Mouse (Mus musculus) embryonic stem cell, embryonic (primary cell): ENCODE measurements around the gene Mfsd12.

ENCODE experiments used
- CTCF ChIA-PET, 4 experiments: fragments of 300-600 bp in 2 of 4; fragments of 350-600 bp in 2 of 4; sonication (Branson Sonifier 250); formaldehyde crosslinking; loops; one replicate each; lab custom pipeline; 2022; ENCODE audit warnings: inconsistent platforms in 2 of 4; lab: Charles Lee
- POLR2A ChIA-PET, 4 experiments: fragments of 300-600 bp in 2 of 4; fragments of 350-600 bp in 2 of 4; sonication (Branson Sonifier 250); formaldehyde crosslinking; loops; one replicate each; lab custom pipeline; 2022; ENCODE audit warnings: antibody characterized with exemption in 4 of 4, inconsistent platforms in 1 of 4; lab: Charles Lee

Gene Mfsd12

GRCm38 (mm10) chr10:81402227-81402765 lies 45.0 kb downstream of the Mfsd12 start:
- POLR2A ChIA-PET, result interaction anchor here (0.6 to 8.1 kb wide), 82 partner anchors 9 to 1457 kb away, joined by 3 to 104 read pairs (median 4); partner anchors contain the start of genes Cactin (in 3 of the 4), Dohh (in 2 of the 4), Fzr1 (in 2 of the 4) and Gm48551 (in 2 of the 4)

GRCm38 (mm10) chr10:81403511-81403910 lies 46.2 kb downstream of the Mfsd12 start:
- ChIA-PET CTCF (interaction anchor here (0.6 to 7.9 kb wide), 25 partner anchors 8 to 297 kb away, joined by 3 to 98 read pairs (median 5); partner anchors contain the start of genes Fzr1 (in 1 of the 4), Gm48552 (in 1 of the 4), Pip5k1c (in 1 of the 4) and Smim24 (in 1 of the 4)), POLR2A (interaction anchor here (0.5 to 8.1 kb wide), 26 partner anchors 8 to 386 kb away, joined by 3 to 104 read pairs (median 5); partner anchors contain the start of genes Fzr1 (in 2 of the 4), Cactin (in 1 of the 4), Dohh (in 1 of the 4) and Eef2 (in 1 of the 4))

More at GRCm38 (mm10) chr10:81402227-81402765, 45.0 kb downstream of the Mfsd12 start:
- CTCF ChIA-PET, result interaction anchor here (0.6 to 7.9 kb wide), 29 partner anchors 11 to 210 kb away, joined by 3 to 98 read pairs (median 5); partner anchors contain the start of genes Atcay (in 1 of the 4), Dohh (in 1 of the 4), Fzr1 (in 1 of the 4) and Gm48551 (in 1 of the 4)

GRCm38 (mm10) chr10:81404082-81404481 lies 46.8 kb downstream of the Mfsd12 start:
- POLR2A ChIA-PET, result interaction anchor here in 3 of 4 experiments (0.6 to 8.1 kb wide), 23 partner anchors 8 to 474 kb away, joined by 3 to 104 read pairs (median 4); partner anchors contain the start of genes Fzr1 (in 2 of the 3), Cactin (in 1 of the 3), Dohh (in 1 of the 3) and Eef2 (in 1 of the 3)
- CTCF ChIA-PET, result interaction anchor here (0.6 to 7.9 kb wide), 30 partner anchors 8 to 298 kb away, joined by 3 to 98 read pairs (median 4); partner anchors contain the start of genes Smim24 (in 2 of the 4), Fzr1 (in 1 of the 4), Gm48552 (in 1 of the 4) and Pip5k1c (in 1 of the 4)

GRCm38 (mm10) chr10:81404720-81405119 lies 47.4 kb downstream of the Mfsd12 start:
- POLR2A ChIA-PET, result interaction anchor here in 3 of 4 experiments (0.6 to 8.1 kb wide), 23 partner anchors 9 to 475 kb away, joined by 3 to 104 read pairs (median 4); partner anchors contain the start of genes Fzr1 (in 2 of the 3), Cactin (in 1 of the 3), Dohh (in 1 of the 3) and Gadd45b (in 1 of the 3)
- CTCF ChIA-PET, result interaction anchor here (0.6 to 7.9 kb wide), 34 partner anchors 9 to 147 kb away, joined by 3 to 98 read pairs (median 4); partner anchors contain the start of genes Smim24 (in 3 of the 4), Apba3 (in 1 of the 4), Fzr1 (in 1 of the 4) and Gm48552 (in 1 of the 4)

GRCm38 (mm10) chr10:81405588-81406201 lies 48.4 kb downstream of the Mfsd12 start:
- ChIA-PET CTCF (interaction anchor here (0.6 to 7.9 kb wide), 41 partner anchors 10 to 203 kb away, joined by 3 to 98 read pairs (median 3); partner anchors contain the start of genes Smim24 (in 2 of the 4), Cactin (in 1 of the 4), Dohh (in 1 of the 4) and Fzr1 (in 1 of the 4)), POLR2A (interaction anchor here in 3 of 4 experiments (0.6 to 8.1 kb wide), 12 partner anchors 9 to 77 kb away, joined by 3 to 104 read pairs (median 4); partner anchors contain the start of genes Fzr1 (in 1 of the 3) and Tbxa2r (in 1 of the 3))

- ChIA-PET POLR2A (interaction anchor here in 3 of 4 experiments (0.5 to 8.1 kb wide), 9 partner anchors 11 to 1239 kb away, joined by 3 to 75 read pairs (median 3); partner anchors contain the start of gene Fzr1 (in 1 of the 3)), CTCF (interaction anchor here (0.5 to 7.9 kb wide), 36 partner anchors 9 to 318 kb away, joined by 3 to 98 read pairs (median 4); partner anchors contain the start of genes Cactin (in 1 of the 4), Dohh (in 1 of the 4), Fzr1 (in 1 of the 4) and Gm48551 (in 1 of the 4))
Observed at GRCm38 (mm10) chr10:81406504-81407440, 49.5 kb downstream of the Mfsd12 start.

- CTCF ChIA-PET, result interaction anchor here (0.5 to 7.9 kb wide), 20 partner anchors 8 to 144 kb away, joined by 3 to 98 read pairs (median 4); partner anchors contain the start of genes Fzr1 (in 1 of the 4), Gm48552 (in 1 of the 4), Pip5k1c (in 1 of the 4) and Smim24 (in 1 of the 4)
- POLR2A ChIA-PET, result interaction anchor here in 2 of 4 experiments (0.6 to 8.1 kb wide), 14 partner anchors 9 to 1240 kb away, joined by 3 to 75 read pairs (median 4); partner anchors contain the start of genes Fzr1 (in 1 of the 2), Gadd45b (in 1 of the 2) and Pip5k1c (in 1 of the 2)
Observed at GRCm38 (mm10) chr10:81407539-81408423, 50.5 kb downstream of the Mfsd12 start.

- ChIA-PET POLR2A (interaction anchor here in 2 of 4 experiments (0.7 to 8.1 kb wide), 9 partner anchors 9 to 479 kb away, joined by 3 to 75 read pairs (median 5); partner anchors contain the start of genes Gadd45b (in 1 of the 2) and Pip5k1c (in 1 of the 2)), CTCF (interaction anchor here (0.5 to 7.9 kb wide), 12 partner anchors 8 to 143 kb away, joined by 3 to 98 read pairs (median 4); partner anchors contain the start of genes Gm48552 (in 1 of the 4) and Smim24 (in 1 of the 4))
Observed at GRCm38 (mm10) chr10:81408424-81408729, 51.1 kb downstream of the Mfsd12 start.

GRCm38 (mm10) chr10:81408871-81409291 lies 51.6 kb downstream of the Mfsd12 start:
- ChIA-PET CTCF (interaction anchor here in 3 of 4 experiments (0.7 to 7.9 kb wide), 7 partner anchors 7 to 143 kb away, joined by 3 to 98 read pairs (median 3); partner anchors contain the start of genes Gm48552 (in 1 of the 3) and Smim24 (in 1 of the 3)), POLR2A (interaction anchor here in 2 of 4 experiments (1.0 to 3.0 kb wide), 5 partner anchors 9 to 479 kb away, joined by 3 to 21 read pairs (median 5); partner anchors contain the start of gene Gadd45b (in 1 of the 2))

- CTCF ChIA-PET, result interaction anchor here in 2 of 4 experiments (0.7 to 1.2 kb wide), 2 partner anchors 64 to 93 kb away, joined by 3 read pairs; no protein-coding TSS in a partner anchor
- POLR2A ChIA-PET, result interaction anchor here in 2 of 4 experiments (0.5 to 1.7 kb wide), 5 partner anchors 20 to 449 kb away, joined by 3 to 5 read pairs (median 3); no protein-coding TSS in a partner anchor
Observed at GRCm38 (mm10) chr10:81409330-81409729, 52.0 kb downstream of the Mfsd12 start.

- CTCF ChIA-PET, result interaction anchor here in 1 of 4 experiments (0.9 to 1.6 kb wide), 5 partner anchors 9 to 118 kb away, joined by 3 to 6 read pairs (median 5); partner anchors contain the start of gene Pip5k1c
- POLR2A ChIA-PET, result interaction anchor here in 3 of 4 experiments (0.6 to 10.0 kb wide), 9 partner anchors 8 to 746 kb away, joined by 3 to 104 read pairs (median 5); partner anchors contain the start of genes 4930404N11Rik (in 1 of the 3), Dohh (in 1 of the 3), Gm48551 (in 1 of the 3) and Pip5k1c (in 1 of the 3)
Observed at GRCm38 (mm10) chr10:81410350-81410749, 53.1 kb downstream of the Mfsd12 start.

GRCm38 (mm10) chr10:81410981-81411380 lies 53.7 kb downstream of the Mfsd12 start:
- CTCF ChIA-PET, result interaction anchor here in 2 of 4 experiments (0.6 to 1.6 kb wide), 8 partner anchors 9 to 140 kb away, joined by 3 to 9 read pairs (median 5); partner anchors contain the start of gene Pip5k1c (in 1 of the 2)
- POLR2A ChIA-PET, result interaction anchor here in 3 of 4 experiments (0.5 to 10.0 kb wide), 11 partner anchors 8 to 746 kb away, joined by 3 to 104 read pairs (median 4); partner anchors contain the start of genes 4930404N11Rik (in 1 of the 3), Dohh (in 1 of the 3), Gm48551 (in 1 of the 3) and Pip5k1c (in 1 of the 3)

- ChIA-PET POLR2A (interaction anchor here in 3 of 4 experiments (0.5 to 10.0 kb wide), 18 partner anchors 9 to 152 kb away, joined by 3 to 104 read pairs (median 6); partner anchors contain the start of genes 4930404N11Rik (in 1 of the 3), Dohh (in 1 of the 3), Fzr1 (in 1 of the 3) and Gm48551 (in 1 of the 3)), CTCF (interaction anchor here in 2 of 4 experiments (0.6 to 1.6 kb wide), 10 partner anchors 10 to 187 kb away, joined by 3 to 9 read pairs (median 4); partner anchors contain the start of gene Pip5k1c (in 1 of the 2))
Observed at GRCm38 (mm10) chr10:81411471-81412400, 54.4 kb downstream of the Mfsd12 start.
